Mouse (Mus musculus): Measurements from ENCODE around the gene Scnm1. TPM values are rescaled to one million over a fixed set of nuclear protein-coding genes. Genes with fewer than 3 reads are reported as not detected.

Gene Scnm1
- polyA plus RNA-seq, 1 experiment = 30.6 TPM

GRCm38 (mm10) chr3:95169996-95170395, 36.2 kb upstream of the Scnm1 start:
- Histone ChIP-seq H3ac (ENCODE audit: control insufficient read depth, insufficient read length) (no peak overlapping the region), H3K4me2 (ENCODE audit: low read depth) (no peak overlapping the region), H3K36me3 (ENCODE audit: control insufficient read depth, insufficient read depth) (no peaks in the 10 kb centered on the region), H3K79me2 (ENCODE audit: control insufficient read depth, insufficient read depth) (no peaks in the 10 kb centered on the region), H3K4me3 (no peak overlapping the region), H3K27me3 (ENCODE audit: control insufficient read depth, insufficient read depth, insufficient read length) (no peaks in the 10 kb centered on the region)
- no peak for TF ChIP-seq POLR2AphosphoS2 (IDR thresholded peaks at IDR 0.05; ENCODE audit: insufficient read length, low read depth)

DNA sequence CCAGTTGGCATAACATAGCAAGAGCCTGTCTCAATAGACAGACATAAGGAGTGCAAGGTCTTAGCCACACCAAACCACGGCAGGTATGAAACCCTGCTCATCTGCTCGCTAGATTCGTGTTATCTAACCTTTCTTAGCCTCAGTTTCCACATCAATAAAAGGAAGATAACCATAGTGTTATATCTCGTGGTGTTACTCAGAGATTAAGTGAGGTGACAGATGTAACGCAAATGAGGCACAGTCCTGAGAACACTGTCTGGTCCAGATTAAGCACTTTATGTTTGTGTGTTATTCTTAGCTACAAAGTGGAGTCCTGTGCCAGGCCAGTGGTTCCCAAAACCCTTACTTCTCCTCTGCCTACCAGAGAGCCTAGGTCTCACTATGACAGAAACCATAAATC, 31.0 kb upstream of the Scnm1 start:
- Histone ChIP-seq H3K79me2 (ENCODE audit: control insufficient read depth, insufficient read depth) (no peaks in the 10 kb centered on the region), H3K27me3 (ENCODE audit: control insufficient read depth, insufficient read depth, insufficient read length) (no peaks in the 10 kb centered on the region), H3K4me2 (ENCODE audit: low read depth) (peak overlapping the region; percentile 97), H3K4me3 (no peak overlapping the region), H3ac (ENCODE audit: control insufficient read depth, insufficient read length) (no peak overlapping the region), H3K36me3 (ENCODE audit: control insufficient read depth, insufficient read depth) (no peaks in the 10 kb centered on the region)
- TF ChIP-seq POLR2A (IDR thresholded peaks at IDR 0.05; ENCODE audit: insufficient read length, low read depth) (no peak), MYOD1 (IDR thresholded peaks at IDR 0.05; ENCODE audit: control insufficient read depth in 1 of 3, insufficient read length in 2 of 3, low read depth in 2 of 3) (no peak), MYOG (IDR thresholded peaks at IDR 0.05; ENCODE audit: control insufficient read depth in 1 of 3, insufficient read depth in 1 of 3, insufficient read length in 2 of 3, low read depth in 2 of 3) (no peak), TCF12 (IDR thresholded peaks at IDR 0.05; ENCODE audit: insufficient read depth, poor library complexity, severe bottlenecking) (no peak), CEBPB (IDR thresholded peaks at IDR 0.05; ENCODE audit: insufficient read depth, poor library complexity, severe bottlenecking) (no peak), E2F4 (IDR thresholded peaks at IDR 0.05; ENCODE audit: insufficient read depth) (no peak), REST (IDR thresholded peaks at IDR 0.05; ENCODE audit: insufficient read depth, insufficient read length) (no peak), USF1 (IDR thresholded peaks at IDR 0.05; ENCODE audit: low read depth) (no peak), TCF3 (IDR thresholded peaks at IDR 0.05; ENCODE audit: insufficient read length, low read depth) (no peak), POLR2AphosphoS2 (IDR thresholded peaks at IDR 0.05; ENCODE audit: insufficient read length, low read depth) (no peak), SRF (IDR thresholded peaks at IDR 0.05; ENCODE audit: control insufficient read depth, insufficient read length, low read depth) (no peak), MAX (IDR thresholded peaks at IDR 0.05; ENCODE audit: low read depth) (no peak)

DNA sequence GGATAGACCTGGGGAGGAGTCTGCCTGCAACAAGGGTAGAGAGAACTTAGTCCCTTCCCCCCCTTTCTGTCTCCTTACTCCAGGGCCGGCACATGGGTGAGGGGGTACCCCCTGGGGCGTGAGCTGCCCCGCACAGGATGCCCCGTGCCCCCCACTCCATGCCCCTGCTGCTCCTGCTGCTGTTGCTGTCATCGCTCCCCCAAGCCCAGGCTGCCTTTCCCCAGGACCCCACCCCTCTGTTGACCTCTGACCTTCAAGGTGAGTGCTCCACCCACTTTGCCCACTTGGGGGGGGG, 30.4 kb upstream of the Scnm1 start:
- H3K79me2 ChIP-seq (ENCODE audit: control insufficient read depth, insufficient read depth) = no peaks in the 10 kb centered on the region
- peak overlapping the region; percentile 83 for H3K4me3 ChIP-seq
- no peak for TF ChIP-seq POLR2A (IDR thresholded peaks at IDR 0.05; ENCODE audit: insufficient read length, low read depth)
- no peak for TF ChIP-seq REST (IDR thresholded peaks at IDR 0.05; ENCODE audit: insufficient read depth, insufficient read length)
- TF ChIP-seq CEBPB (IDR thresholded peaks at IDR 0.05; ENCODE audit: insufficient read depth, poor library complexity, severe bottlenecking) = no peak
- no peak for TF ChIP-seq TCF3 (IDR thresholded peaks at IDR 0.05; ENCODE audit: insufficient read length, low read depth)
- no peaks in the 10 kb centered on the region for H3K27me3 ChIP-seq (ENCODE audit: control insufficient read depth, insufficient read depth, insufficient read length)
- no peak overlapping the region for H3ac ChIP-seq (ENCODE audit: control insufficient read depth, insufficient read length)
- no peaks in the 10 kb centered on the region for H3K36me3 ChIP-seq (ENCODE audit: control insufficient read depth, insufficient read depth)
- peak overlapping the region; percentile 97 for H3K4me2 ChIP-seq (ENCODE audit: low read depth)

DNA sequence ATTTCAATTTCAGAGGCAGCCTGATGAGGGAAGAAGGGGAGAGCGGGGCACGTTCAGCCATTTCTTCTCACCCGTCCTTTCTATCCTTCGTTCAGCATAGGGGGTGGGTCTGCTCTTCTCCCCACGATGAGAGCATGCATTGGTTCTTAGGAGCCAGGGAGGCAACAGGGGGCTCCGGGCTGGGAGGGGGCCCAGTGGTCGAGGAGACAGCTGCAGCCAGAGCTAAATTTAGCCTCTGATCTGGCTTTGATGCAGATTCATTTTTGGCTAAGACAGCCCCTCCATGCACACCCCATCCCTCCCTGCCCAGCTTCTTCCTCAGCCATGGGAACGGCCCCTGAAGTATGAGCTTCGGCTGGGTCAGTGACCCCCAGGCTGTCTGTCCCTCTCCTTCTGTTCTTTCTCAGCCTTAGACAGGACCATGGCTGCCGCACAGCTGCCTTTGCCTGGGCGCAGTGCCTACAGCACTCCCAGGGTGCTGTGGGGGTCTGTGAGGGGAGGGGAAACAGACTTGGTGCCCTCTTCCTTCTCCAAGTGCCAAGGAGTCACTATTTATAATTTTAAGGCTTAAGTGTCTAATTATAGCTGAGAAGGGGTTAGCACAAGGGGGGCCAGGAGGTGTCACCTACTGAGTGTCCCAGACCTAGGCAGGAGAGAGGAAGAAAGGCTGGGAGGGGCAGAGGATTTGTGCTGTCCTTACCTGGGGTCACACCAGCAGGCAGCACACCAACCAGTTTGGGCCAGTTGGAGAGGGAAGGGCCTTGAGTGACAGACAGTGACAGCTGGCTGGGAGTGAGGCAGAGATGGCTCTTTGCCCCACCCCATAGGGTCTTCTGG, 29.8 kb upstream of the Scnm1 start:
- Histone ChIP-seq H3K36me3 (ENCODE audit: control insufficient read depth, insufficient read depth) (no peaks in the 10 kb centered on the region), H3K27me3 (ENCODE audit: control insufficient read depth, insufficient read depth, insufficient read length) (no peaks in the 10 kb centered on the region), H3K4me2 (ENCODE audit: low read depth) (peak overlapping the region; percentile 97), H3K79me2 (ENCODE audit: control insufficient read depth, insufficient read depth) (no peaks in the 10 kb centered on the region), H3K4me3 (peak overlapping the region; percentile 83), H3ac (ENCODE audit: control insufficient read depth, insufficient read length) (no peak overlapping the region)
- TF ChIP-seq POLR2A (IDR thresholded peaks at IDR 0.05; ENCODE audit: insufficient read length, low read depth) (peak; percentile 10), CEBPB (IDR thresholded peaks at IDR 0.05; ENCODE audit: insufficient read depth, poor library complexity, severe bottlenecking) (no peak), MYOD1 (IDR thresholded peaks at IDR 0.05; ENCODE audit: control insufficient read depth in 1 of 3, insufficient read length in 2 of 3, low read depth in 2 of 3) (peak; percentile 98 to 100 (median 99)), REST (IDR thresholded peaks at IDR 0.05; ENCODE audit: insufficient read depth, insufficient read length) (no peak), MAX (IDR thresholded peaks at IDR 0.05; ENCODE audit: low read depth) (no peak), SRF (IDR thresholded peaks at IDR 0.05; ENCODE audit: control insufficient read depth, insufficient read length, low read depth) (no peak), MYOG (IDR thresholded peaks at IDR 0.05; ENCODE audit: control insufficient read depth in 1 of 3, insufficient read depth in 1 of 3, insufficient read length in 2 of 3, low read depth in 2 of 3) (peak; percentile 54 to 93 (median 70)), TCF12 (IDR thresholded peaks at IDR 0.05; ENCODE audit: insufficient read depth, poor library complexity, severe bottlenecking) (peak; percentile 84), POLR2AphosphoS2 (IDR thresholded peaks at IDR 0.05; ENCODE audit: insufficient read length, low read depth) (no peak), USF1 (IDR thresholded peaks at IDR 0.05; ENCODE audit: low read depth) (no peak), TCF3 (IDR thresholded peaks at IDR 0.05; ENCODE audit: insufficient read length, low read depth) (peak; percentile 79), E2F4 (IDR thresholded peaks at IDR 0.05; ENCODE audit: insufficient read depth) (no peak)

DNA sequence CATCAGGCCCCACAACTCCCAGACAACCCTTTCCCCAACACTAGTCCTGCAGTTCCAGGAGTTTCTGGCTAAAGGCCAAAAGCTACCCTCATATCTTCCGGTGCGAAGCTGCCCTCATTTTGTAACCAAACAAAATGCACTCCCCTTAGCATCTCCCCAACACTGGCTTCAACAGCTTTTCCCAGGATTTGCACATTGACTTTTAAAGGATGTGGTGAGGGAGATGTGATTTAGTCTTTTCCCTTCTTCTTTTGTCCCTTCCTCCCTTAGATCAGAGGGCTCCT, 28.5 kb upstream of the Scnm1 start:
- Histone ChIP-seq H3K4me2 (ENCODE audit: low read depth) (peak overlapping the region; percentile 97), H3K4me3 (peak overlapping the region; percentile 83), H3ac (ENCODE audit: control insufficient read depth, insufficient read length) (no peak overlapping the region), H3K79me2 (ENCODE audit: control insufficient read depth, insufficient read depth) (no peaks in the 10 kb centered on the region), H3K27me3 (ENCODE audit: control insufficient read depth, insufficient read depth, insufficient read length) (no peaks in the 10 kb centered on the region), H3K36me3 (ENCODE audit: control insufficient read depth, insufficient read depth) (no peaks in the 10 kb centered on the region)
- TF ChIP-seq USF1 (IDR thresholded peaks at IDR 0.05; ENCODE audit: low read depth) = no peak
- no peak for TF ChIP-seq E2F4 (IDR thresholded peaks at IDR 0.05; ENCODE audit: insufficient read depth)
- no peak for TF ChIP-seq MAX (IDR thresholded peaks at IDR 0.05; ENCODE audit: low read depth)
- TF ChIP-seq MYOD1 (IDR thresholded peaks at IDR 0.05; ENCODE audit: control insufficient read depth in 1 of 3, insufficient read length in 2 of 3, low read depth in 2 of 3) = no peak
- TF ChIP-seq REST (IDR thresholded peaks at IDR 0.05; ENCODE audit: insufficient read depth, insufficient read length) = no peak
- TF ChIP-seq TCF3 (IDR thresholded peaks at IDR 0.05; ENCODE audit: insufficient read length, low read depth) = no peak
- TF ChIP-seq POLR2A (IDR thresholded peaks at IDR 0.05; ENCODE audit: insufficient read length, low read depth) = no peak
- TF ChIP-seq POLR2AphosphoS2 (IDR thresholded peaks at IDR 0.05; ENCODE audit: insufficient read length, low read depth) = no peak
- TF ChIP-seq SRF (IDR thresholded peaks at IDR 0.05; ENCODE audit: control insufficient read depth, insufficient read length, low read depth) = no peak
- TF ChIP-seq CEBPB (IDR thresholded peaks at IDR 0.05; ENCODE audit: insufficient read depth, poor library complexity, severe bottlenecking) = no peak
- no peak for TF ChIP-seq TCF12 (IDR thresholded peaks at IDR 0.05; ENCODE audit: insufficient read depth, poor library complexity, severe bottlenecking)

All from myocyte (in vitro differentiated cells).